Mouse (Mus musculus) 3134 (cell line): ENCODE data around the gene Sdsl.

ENCODE experiments used
- DNase-seq: peaks from one replicate; pipeline ENCODE4 v3.0.0-alpha.2; 2011; ENCODE audit warnings: low spot score; ENCODE audit not compliant: insufficient read length; ENCODE audit errors: extremely low read depth

Gene Sdsl

DNA sequence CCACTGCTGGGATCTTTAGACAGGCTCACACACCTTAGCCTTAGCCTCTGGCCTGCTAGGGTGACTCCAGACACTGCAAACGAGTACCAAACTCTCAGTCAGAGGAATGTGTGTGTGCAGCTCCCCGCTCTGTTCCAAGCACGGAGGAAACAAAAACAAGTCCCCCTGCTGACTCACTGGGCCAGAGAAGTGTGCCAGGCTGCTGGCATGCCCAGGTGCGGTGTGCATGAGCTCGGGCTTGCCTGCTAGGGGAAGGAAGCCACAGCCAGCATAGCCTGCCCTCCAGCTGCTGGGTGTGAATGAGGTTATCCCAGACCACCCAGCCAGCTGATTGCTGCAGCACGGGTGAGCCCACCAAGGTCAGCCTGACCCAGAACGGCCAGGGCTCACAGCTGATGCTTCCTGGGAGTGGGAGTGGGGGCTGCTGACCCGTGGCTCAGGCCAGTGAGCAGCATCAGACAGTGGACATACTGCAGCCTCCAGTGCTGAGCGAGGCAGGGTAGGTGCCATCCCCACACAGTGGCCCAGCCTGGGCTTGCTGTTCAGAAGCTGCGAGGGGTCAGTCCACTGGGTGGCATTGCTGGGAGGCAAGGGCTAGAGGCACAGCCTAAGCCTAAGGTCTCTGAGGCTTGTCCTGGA is 22.6 kb upstream of the Sdsl start:
- peak; percentile 81 for DNase-seq

DNA sequence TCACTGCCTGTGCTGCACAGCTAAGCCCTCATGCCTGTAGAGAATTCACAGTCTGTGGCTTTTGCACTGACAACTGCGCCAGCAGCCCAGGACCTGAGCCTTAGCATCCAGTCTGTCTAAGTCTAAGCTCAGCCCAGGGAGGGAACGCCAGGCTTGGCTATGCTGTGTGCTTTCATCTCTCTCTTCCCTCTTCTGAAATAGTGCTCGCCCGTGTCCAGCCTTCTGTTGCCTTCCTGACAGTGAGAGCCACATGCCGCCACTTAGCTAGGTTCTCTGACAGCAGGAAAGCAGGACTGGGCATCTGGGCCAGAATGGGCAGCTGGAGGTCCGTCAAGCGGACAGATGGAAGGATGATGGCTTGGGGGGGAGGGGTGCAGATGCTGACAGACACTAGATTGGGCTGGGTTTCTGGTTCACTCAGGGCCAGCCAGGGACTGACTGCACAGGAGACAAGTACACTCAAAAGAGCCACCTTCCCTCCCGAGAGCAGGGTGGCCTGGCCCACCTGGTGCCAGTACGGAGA is 21.3 kb upstream of the Sdsl start:
- no peak for DNase-seq

DNA sequence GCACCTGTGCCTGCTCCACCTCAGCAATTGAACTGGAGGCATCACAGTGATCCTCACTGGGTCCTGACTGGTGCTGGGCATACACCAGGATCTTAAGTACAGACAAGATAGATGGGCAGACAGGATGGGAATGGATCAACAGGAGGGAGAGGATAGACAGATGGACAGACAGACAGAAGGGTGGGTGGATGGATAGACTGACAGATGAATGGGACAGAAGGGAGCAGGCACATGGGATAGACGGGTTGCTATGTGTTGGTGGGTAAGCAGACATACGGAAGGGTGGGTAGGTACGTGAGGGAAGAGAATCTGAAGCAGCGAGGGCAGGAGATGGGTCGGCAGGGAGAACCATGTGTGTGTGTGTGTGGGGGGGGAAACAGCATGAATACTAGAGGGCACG is 20.8 kb upstream of the Sdsl start:
- DNase-seq, result no peak

DNA sequence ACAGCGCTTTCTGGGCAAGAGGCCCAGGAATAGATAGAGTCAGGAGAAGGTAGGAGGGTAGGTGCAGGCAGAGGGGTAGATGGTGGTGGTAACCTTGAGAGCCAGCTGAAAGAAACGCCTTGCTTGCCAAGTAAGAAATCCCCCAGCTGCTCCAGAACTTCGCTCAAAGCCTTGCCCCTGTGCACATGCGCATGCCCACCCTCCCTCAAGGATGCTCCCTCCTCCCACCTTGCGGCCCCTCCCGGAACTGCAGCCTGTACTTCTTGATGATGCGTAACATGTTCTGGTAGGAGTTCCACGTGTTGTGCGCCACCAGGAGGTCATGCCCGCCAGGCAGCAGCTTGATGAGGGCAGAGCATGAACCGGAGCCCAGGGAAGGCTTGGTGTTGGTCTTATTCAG is 19.8 kb upstream of the Sdsl start:
- DNase-seq, result no peak

DNA sequence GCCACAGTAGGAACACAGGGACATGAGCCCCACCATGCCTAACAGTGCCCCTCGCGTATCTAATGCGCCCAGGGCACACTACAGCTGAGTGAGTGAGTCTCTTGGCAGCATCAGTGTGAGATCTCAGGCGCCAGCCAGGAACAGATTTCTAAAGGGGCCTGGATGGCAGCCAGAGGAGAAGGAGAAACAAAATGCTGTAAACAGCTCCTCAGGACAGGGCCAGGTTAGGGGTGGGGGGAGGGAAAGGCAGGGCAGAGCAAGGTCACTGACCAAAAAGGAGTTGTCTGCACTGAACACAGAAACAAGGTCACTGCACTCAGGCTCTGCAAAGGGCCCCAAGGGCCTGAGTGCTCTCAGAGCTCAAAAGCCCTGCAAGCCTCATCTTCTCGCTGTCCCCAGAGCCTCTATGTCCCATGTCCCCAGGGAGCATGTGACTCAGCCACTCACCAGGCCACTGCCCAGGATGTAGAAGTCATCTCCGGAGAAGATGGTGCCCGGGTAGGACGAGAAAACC is 18.1 kb upstream of the Sdsl start:
- DNase-seq, result peak; percentile 77

DNA sequence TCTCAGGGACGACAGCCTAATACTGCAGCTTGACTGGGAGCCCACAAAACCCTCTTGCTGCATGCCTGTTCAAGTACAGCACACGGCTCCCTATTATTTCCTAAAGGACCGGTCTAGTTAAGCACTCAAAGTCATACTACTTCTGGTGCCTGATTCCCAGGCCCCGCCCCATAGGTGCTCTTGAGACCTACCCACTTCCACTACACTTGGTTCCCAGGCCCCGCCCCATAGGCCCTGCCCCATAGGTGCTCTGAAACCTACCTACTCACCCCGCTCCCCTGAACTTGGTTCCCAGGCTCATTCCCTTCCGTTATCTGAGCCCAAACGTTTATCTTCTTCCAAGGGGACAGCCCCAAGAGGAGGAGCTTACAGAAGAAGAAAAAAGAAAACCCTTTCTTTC is 15.2 kb upstream of the Sdsl start:
- DNase-seq, result no peak

DNA sequence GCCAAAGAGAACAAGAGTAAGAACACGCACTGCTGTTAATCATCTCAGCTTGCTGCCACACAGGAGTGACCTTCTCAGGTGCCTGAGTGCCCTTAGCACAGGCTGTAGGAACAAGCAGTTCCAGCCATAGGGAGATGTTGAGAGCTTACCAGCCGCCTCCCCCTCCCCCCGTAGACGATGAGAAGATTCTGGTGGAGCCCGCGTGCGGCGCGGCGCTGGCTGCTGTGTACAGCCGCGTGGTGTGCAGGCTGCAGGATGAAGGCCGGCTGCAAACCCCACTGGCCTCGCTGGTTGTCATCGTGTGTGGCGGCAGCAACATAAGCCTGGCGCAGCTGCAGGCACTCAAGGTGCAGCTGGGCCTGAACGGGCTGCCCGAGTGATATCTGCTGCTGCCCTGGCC is 10.8 kb upstream of the Sdsl start:
- DNase-seq, result no peak

DNA sequence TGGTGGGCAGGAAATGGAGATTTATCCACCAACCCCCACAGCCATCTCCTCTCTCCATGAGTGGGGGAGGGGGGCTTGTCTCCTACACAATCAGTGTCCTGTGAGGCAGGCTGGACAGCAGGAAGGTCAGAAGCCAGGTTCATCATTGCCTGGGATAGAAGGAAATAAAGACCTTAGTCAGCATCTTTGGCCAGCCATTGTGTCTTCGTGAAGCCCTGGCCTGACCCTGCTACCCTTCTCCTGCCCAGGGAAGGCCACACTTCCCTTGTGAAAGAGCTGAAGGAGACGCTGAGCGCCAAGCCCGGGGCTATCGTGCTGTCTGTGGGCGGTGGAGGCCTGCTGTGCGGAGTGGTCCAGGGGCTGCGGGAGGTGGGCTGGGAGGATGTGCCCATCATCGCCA is 8.6 kb upstream of the Sdsl start:
- no peak for DNase-seq

DNA sequence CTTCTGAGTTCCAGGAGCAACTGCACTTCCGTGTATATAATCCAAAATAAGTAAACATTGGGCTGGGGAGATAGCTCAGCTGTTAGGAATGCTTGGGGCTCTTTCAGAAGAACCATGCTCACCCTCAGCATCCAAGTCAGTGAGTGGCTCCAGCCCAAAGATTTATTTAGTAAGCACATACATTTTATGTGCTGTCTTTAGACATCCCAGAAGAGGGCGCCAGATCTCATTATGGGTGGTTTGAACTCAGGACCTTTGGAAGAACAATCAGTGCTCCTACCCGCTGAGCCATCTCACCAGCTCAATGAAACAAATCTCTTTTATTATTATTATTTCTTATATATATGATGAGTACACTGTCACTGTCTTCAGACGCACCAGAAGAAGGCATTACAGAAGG is 6.9 kb upstream of the Sdsl start:
- DNase-seq, result no peak

DNA sequence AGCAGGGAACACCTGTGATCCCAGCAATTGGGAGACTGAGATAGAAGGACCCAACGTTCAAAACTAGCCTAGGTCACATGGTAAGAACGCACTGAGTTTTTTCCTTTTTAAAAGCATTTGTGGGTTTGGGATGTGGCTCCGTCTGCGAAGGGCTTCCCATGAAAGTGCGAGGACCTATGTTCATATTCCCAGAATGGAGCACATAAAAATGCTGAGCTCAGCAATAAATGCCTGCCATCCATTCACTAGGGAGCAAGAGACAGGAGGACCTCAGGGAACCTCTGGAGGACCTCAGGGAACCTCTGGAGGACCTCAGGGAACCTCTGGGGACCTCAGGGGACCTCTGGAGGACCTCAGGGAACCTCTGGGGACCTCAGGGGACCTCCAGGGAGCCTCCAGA is 5.4 kb upstream of the Sdsl start:
- no peak for DNase-seq

DNA sequence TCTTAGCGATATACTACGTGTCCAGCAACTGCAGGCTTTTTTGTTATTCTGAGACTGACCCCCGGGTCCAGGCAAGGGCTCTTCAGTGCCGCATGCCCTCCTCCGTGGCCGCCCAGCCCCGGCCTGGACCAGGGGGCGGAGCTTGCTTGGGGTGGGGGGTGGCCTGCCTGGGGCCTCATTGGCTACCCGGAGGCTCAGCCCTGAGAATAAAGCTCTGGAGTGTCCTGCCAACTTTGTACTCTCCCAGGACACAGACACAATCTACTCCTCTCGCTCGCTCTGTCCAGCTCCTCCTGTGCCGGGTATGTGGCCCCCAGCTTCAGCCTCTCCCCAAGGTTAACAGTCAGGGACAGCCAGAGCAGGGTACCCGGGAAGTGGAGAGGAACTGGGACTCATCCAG is 3.7 kb upstream of the Sdsl start, which contains the start of gene Sds:
Sds (plus strand) TSS at position 231 of the 400 bp plus-strand sequence.
- DNase-seq, result no peak

DNA sequence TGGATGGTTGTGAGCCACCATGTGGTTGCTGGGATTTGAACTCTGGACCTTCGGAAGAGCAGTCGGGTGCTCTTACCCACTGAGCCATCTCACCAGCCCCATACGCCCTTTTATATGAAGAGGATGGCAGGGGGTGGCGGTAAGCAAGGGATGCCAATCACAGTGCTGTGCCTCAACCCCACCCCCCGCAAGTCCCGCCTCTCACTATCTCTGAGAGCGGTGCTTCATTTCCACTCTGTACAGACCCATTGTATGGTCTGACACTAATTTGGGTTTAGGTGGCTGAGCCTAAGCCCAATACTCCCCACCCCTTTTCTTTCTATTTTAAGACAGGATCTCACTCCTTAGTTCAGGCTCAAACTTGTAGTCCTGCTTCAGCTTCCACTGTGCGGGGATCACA is 3.3 kb upstream of the Sdsl start:
- no peak for DNase-seq

DNA sequence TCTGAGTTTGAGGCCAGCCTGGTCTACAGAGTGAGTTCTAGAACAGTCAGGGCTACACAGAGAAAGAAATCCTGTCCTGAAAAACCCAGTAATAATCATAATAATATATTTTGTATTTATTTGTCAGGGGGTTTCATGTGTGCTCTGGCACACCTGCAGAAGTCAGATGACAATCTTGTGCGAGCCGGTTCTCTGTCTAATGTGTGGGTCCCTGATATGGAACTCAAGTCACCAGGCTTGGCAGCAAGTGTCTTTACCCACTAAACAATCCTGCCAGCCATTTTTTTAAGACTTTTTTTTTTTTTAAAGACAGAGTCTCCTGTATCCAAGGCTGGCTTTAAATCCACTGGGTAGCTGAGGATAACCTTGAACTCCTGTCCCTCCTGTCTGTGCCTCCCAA is 751 bp upstream of the Sdsl start:
- DNase-seq, result no peak

DNA sequence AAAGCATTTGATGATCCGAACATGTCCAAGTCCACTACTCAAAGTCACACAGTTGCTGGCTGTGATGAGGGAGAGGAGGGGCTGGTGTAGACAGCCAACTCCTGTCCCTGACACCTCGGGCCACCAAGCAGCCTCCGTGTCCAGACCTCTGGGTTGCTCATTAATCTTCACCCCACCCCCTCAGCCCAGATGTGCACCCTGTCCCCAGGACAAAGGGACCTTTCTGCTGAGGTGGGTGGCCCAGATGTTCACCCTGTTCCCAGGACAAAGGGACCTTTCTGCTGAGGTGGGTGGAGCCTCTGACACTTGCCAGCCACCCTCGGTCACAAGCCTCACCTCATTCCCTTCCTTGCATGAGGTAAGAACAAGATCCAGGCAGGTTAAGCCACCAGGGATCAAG is 1.1 kb downstream of the Sdsl start:
- DNase-seq, result no peak

DNA sequence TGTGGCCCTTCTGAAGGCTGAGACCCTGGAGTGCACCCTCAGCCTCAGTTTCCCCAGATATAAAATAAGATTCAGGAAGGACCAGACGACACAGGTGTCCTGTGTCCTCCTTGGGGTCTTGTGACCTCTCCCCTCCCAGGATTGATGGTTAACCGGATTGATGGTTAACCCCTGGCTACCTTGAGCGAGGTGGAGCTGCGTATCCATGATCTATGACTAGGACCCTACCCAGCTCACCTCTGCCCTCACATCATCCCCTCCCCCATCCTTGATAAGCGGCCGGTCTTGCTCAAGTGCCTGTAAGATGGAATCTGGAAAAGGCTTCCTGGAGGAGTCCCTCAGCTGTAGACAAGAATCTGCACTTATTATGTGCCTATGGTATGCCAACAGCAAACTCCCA is 3.8 kb downstream of the Sdsl start:
- no peak for DNase-seq

DNA sequence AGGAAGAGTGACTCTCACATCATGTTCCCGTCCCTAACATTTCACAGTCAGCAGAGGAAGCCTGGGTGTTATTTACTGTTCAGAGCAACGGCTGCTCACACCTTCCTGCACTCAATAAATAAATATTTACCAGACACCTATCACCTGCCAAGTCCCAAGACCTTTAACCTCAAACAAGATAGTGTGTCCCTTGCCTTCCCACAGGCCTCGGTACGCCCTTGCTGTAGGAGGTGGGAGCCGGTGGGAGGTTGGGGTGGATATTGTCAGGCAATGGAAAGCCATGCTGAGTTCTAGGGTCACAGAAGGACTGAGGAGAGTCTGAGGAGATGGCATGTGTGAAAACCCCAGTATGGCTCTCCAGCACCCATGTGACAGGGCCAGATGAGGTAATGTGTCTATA is 4.3 kb downstream of the Sdsl start:
- no peak for DNase-seq

DNA sequence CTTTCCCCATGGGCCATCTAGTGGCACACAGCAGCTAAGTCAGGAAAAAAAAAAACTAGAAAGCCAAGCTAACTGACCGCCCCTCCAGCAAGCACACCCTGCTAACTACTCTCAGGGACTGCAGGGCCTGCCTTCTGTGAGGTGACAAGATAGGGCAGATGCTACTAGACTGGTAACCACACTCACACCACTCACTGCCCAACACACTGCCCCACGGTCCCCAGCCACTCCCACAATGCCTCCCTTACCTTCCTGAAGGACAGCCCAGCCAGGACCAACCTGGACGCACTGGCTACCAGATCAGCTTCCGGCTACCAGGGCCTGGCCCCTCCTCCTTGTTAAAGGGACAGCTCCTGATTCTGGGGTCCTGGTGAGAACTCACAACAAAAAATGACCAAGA is 5.6 kb downstream of the Sdsl start:
- DNase-seq, result peak; percentile 33

DNA sequence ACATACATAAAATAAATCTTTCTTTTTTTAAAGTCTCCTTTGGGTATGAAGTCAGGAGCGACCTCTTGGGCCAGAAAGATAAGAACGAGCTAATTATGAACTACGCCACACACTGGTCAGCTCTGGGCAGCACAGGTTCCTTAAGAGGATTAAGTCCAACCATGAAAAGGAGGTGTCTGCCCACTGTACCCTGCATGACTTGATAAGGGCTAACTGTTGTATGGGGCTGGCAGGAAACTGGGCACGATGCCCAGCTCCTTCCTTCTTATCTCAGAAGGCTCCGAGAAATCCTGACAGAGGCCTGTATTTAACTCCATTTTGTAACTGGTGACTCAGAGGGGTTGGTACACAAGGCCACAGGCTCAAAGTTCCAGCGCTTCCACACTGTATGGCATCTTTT is 6.8 kb downstream of the Sdsl start:
- DNase-seq, result no peak

DNA sequence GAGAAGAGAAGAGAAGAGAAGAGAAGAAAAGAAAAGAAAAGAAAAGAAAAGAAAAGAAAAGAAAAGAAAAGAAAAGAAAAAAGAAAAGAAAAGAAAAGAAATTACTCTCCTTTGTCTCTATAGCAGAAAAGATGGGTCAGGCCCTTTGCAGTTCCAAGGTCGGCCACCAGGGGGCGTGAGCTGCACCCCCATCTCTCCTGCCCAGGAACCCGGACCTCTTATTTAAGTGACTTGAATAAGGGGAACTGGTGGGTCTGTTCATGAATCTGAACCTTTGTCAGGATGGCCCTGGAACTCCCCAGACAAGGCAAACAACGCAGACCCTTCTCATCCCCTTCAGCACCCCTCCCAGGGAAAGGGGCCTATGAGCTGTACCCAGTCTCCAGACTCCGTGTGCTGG is 7.5 kb downstream of the Sdsl start:
- no peak for DNase-seq

DNA sequence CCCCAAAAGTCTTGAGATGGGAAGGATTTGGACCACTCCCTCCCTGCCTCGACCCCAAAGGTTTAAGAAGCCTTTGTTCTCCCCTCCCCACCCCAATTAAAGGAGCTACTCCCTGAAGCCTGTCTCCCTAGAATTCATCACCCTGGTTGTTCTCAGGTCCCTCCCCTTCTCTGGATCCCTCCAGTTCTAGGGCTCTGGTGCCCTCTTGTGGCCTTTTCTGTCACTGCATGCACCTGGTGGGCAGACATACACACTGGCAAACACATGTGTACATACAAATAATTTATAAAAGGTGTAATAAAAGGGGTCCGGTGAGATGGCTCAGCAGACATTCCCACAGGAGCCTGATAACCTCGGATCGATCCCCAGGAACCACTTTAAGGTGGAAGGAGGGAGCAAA is 8.3 kb downstream of the Sdsl start:
- DNase-seq, result no peak

DNA sequence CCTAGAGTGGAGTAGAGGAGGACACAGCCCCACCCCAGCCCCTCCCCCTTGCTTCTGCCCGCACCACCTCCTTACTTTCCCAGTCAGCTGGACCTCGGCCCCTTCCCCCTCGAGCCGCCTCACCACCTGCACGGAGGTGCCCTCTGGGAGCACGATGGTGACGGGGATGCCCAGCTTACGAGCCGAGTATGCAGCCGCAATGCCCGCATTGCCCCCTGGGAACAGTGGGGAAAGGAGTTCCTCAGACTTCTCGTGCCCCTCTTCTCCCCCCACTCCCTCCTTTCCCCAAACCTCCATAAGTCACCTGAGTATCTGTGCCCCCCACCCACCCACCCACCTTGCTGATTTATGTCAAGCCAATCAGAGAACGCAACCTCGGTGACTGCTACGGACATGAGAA is 10.7 kb downstream of the Sdsl start:
- no peak for DNase-seq

DNA sequence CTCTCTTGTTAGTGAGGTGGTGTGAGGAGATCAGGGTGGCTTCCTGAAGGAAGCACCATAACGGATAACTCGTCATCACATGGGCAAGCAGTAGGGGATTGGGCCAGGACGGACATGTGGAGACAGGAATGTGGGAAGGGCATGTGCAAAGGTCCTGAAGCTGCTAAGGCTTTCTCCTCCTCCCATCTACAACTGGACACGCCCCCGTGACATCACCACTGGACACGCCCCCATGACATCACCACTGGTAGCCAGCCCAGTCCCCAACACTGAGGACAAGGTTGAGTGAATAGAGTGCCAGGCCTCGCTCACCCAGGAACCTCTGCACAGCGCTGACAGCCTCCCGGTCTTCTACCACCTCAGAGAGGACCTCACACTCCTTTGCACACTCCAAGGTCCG is 13.5 kb downstream of the Sdsl start:
- no peak for DNase-seq

DNA sequence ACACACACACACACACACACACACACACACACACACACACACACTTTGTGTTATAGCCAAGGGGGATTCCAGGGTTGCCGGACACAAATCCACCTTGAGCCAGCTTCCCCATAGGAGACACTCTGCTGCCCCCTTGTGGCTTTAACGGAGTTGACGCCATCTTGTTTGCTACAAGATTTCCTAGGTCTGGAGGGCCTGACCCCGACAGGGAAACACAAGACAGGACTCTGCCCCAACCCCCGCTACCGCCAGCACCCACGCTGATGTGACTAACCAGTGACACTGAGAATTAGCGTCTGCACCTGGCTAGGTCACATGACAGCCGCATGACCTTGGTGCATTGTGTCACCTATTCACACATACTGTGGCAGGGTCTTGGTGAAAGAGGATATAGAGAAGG is 15.0 kb downstream of the Sdsl start:
- peak; percentile 44 for DNase-seq
